Mouse (Mus musculus): ENCODE data around the gene Ncoa1. TPM values are rescaled to one million over a fixed set of nuclear protein-coding genes. Genes with fewer than 3 reads are reported as not detected.
"Not testable (repeated sequence)": the region's sequence is repeated elsewhere in the genome, so short reads cannot be mapped to it uniquely, and the experiment has no call there.

Ncoa1 gene
- total RNA-seq, 2 experiments from 2014 or later, result 142 to 146 TPM

- peak overlapping the region; percentile 67 for H3K27ac ChIP-seq
- TF ChIP-seq CTCF (conservative IDR thresholded peaks at IDR 0.05), result no peak
- no peak for DNase-seq (ENCODE audit: low spot score in 2 of 2)
- no peak overlapping the region for H3K4me3 ChIP-seq
These were observed 102.0 kb downstream of the Ncoa1 start for GRCm38 (mm10) chr12:4374816-4375493.

GRCm38 (mm10) chr12:4371406-4371805 lies 105.6 kb downstream of the Ncoa1 start:
- H3K4me3 ChIP-seq, result no peak overlapping the region
- no peak for DNase-seq (ENCODE audit: low spot score in 2 of 2)
- no peak for TF ChIP-seq CTCF (conservative IDR thresholded peaks at IDR 0.05)
- no peak overlapping the region for H3K27ac ChIP-seq

GRCm38 (mm10) chr12:4365951-4366350 lies 111.0 kb downstream of the Ncoa1 start:
- Histone ChIP-seq H3K4me3 (no peak overlapping the region), H3K27ac (peak overlapping the region; percentile 28; the same call in 1 of the 2 replicates)
- DNase-seq (ENCODE audit: low spot score in 2 of 2), result no peak
- TF ChIP-seq CTCF (conservative IDR thresholded peaks at IDR 0.05), result no peak

GRCm38 (mm10) chr12:4359475-4359874 lies 117.5 kb downstream of the Ncoa1 start:
- Histone ChIP-seq H3K27ac (no peak overlapping the region), H3K4me3 (no peak overlapping the region)
- DNase-seq (ENCODE audit: low spot score in 2 of 2), result no peak
- no peak for TF ChIP-seq CTCF (conservative IDR thresholded peaks at IDR 0.05)

- H3K27ac ChIP-seq; DNase-seq (ENCODE audit: low spot score in 2 of 2); H3K4me3 ChIP-seq: not testable (repeated sequence)
These were observed 118.3 kb downstream of the Ncoa1 start for GRCm38 (mm10) chr12:4358653-4359052.

- no peak overlapping the region for H3K4me3 ChIP-seq
- DNase-seq (ENCODE audit: low spot score in 2 of 2), result no peak
- TF ChIP-seq CTCF (conservative IDR thresholded peaks at IDR 0.05), result no peak
- H3K27ac ChIP-seq, result no peak overlapping the region
These were observed 118.9 kb downstream of the Ncoa1 start for GRCm38 (mm10) chr12:4358100-4358499.

GRCm38 (mm10) chr12:4356834-4357445 lies 120.0 kb downstream of the Ncoa1 start:
- Histone ChIP-seq H3K27ac (no peak overlapping the region), H3K4me3 (no peak overlapping the region)
- DNase-seq (ENCODE audit: low spot score in 2 of 2), result no peak
- no peak for TF ChIP-seq CTCF (conservative IDR thresholded peaks at IDR 0.05)

GRCm38 (mm10) chr12:4355019-4355730 lies 121.8 kb downstream of the Ncoa1 start:
- TF ChIP-seq CTCF (conservative IDR thresholded peaks at IDR 0.05), result no peak
- no peak overlapping the region for H3K27ac ChIP-seq
- H3K4me3 ChIP-seq, result no peak overlapping the region
- DNase-seq (ENCODE audit: low spot score in 2 of 2), result no peak

- Histone ChIP-seq H3K27ac (peak overlapping the region; percentile 51; the same call in 1 of the 2 replicates), H3K4me3 (no peak overlapping the region)
- no peak for TF ChIP-seq CTCF (conservative IDR thresholded peaks at IDR 0.05)
- DNase-seq (ENCODE audit: low spot score in 2 of 2), result no peak
These were observed 133.8 kb downstream of the Ncoa1 start for GRCm38 (mm10) chr12:4343216-4343615.

- DNase-seq (ENCODE audit: low spot score in 2 of 2), result no peak
- H3K4me3 ChIP-seq, result no peak overlapping the region
- TF ChIP-seq CTCF (conservative IDR thresholded peaks at IDR 0.05), result peak; percentile 47
- H3K27ac ChIP-seq, result no peak overlapping the region
These were observed 134.9 kb downstream of the Ncoa1 start for GRCm38 (mm10) chr12:4342087-4342486.

GRCm38 (mm10) chr12:4340325-4340924 lies 136.6 kb downstream of the Ncoa1 start:
- Histone ChIP-seq H3K27ac (no peak overlapping the region), H3K4me3 (no peak overlapping the region)
- DNase-seq (ENCODE audit: low spot score in 2 of 2), result no peak
- no peak for TF ChIP-seq CTCF (conservative IDR thresholded peaks at IDR 0.05)

GRCm38 (mm10) chr12:4323604-4324003 lies 153.4 kb downstream of the Ncoa1 start:
- Histone ChIP-seq H3K4me3 (no peak overlapping the region), H3K27ac (no peak overlapping the region)
- no peak for DNase-seq (ENCODE audit: low spot score in 2 of 2)
- TF ChIP-seq CTCF (conservative IDR thresholded peaks at IDR 0.05), result no peak

GRCm38 (mm10) chr12:4322227-4322626 lies 154.8 kb downstream of the Ncoa1 start:
- no peak overlapping the region for H3K27ac ChIP-seq
- TF ChIP-seq CTCF (conservative IDR thresholded peaks at IDR 0.05), result no peak
- no peak for DNase-seq (ENCODE audit: low spot score in 2 of 2)
- H3K4me3 ChIP-seq, result no peak overlapping the region

Measured in layer of hippocampus, adult 2 months (tissue).